Mouse (Mus musculus) embryo, embryonic 9.5 days (tissue): Measurements from ENCODE around the gene Rpl19.

Experiments
- DNase-seq: peaks from one replicate; pipeline ENCODE4 v3.0.0-alpha.2; 2017; ENCODE audit errors: extremely low spot score

Rpl19 gene

DNA sequence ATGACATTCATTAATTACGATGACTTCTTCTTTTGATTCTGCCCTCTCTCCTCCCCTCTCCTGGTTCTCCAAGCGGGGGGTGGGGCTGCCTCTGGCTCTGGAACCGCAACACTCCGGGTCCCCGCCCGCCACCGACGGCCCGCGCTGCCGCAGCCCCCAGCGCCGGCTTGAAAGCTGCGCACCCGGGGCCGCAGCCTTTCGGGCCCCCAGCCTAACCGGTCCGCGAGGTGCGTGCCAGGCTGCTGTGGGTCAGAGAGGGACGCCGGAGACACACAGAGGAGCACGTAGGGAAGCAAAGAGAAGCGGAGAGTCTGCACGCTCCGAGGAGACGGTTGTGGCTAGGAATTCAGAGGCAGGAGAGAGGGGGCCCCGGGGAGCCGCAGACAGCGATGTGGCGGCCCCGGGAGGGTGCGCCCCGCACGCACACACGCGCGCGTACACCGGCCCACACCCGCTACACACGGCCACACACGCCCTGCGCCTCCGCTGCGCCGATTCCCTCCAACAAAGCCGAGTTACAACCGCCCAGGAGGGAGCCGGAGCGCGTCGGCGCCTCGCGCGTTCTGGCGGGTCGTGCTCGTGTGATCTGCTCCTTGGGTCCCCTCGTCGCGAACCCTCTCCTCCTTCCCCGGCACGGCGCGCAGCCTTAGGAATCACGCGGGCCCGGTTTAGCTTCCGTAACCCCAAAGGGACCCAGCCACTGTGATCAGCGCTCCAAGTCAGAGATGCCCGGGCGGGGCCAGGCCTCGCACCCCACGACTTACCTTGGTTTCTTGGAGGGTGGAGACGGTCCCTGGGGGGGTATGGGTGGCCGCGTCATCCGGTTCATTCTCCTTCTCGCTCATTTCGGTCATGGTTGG, 25.8 kb downstream of the Rpl19 start:
- DNase-seq, result peak; percentile 39

DNA sequence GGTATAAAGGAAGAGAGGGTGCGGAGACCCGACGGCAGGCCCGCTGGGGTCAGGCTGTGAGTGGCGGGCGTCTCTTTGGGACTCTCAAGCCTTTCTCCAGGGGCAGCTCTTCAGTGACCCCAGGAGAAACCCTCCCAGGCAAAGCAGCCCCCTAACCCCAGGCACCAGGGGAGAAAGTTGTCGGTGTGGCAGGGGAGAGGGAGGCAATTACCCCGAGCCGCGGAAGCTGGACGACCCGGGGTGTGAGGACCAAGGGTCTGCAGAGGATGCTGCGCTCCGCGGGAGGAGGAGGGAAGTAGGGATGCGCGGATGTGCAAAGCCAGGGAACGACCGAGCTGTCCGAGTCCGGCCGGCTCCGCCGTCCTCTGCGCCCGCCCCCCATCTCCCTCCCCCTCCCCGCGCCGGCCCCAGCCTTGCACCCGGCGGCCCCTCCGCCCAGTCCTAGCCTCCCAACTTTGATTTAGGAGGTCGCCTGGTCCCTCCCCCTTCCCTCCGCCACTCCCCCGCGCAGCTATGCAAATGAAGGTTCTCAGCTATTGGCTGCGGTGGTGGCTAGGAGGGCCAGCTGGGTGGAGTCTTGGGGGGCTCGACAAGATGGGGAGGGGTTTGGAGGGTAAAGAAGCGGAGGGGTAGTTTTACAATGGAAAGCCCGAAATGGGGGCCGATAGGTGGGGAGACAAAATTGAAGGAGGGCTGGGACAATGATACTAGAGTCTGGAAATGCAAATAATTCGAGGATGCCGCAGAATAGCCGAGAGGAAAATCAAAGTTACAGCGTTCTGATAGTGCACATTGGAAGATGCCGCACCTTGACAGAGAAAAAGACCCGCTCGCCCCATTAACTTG, 26.7 kb downstream of the Rpl19 start, which contains the start of gene Stac2:
Stac2 (minus strand) TSS at position 474 of the 846 bp plus-strand sequence.
- DNase-seq, result peak; percentile 92

DNA sequence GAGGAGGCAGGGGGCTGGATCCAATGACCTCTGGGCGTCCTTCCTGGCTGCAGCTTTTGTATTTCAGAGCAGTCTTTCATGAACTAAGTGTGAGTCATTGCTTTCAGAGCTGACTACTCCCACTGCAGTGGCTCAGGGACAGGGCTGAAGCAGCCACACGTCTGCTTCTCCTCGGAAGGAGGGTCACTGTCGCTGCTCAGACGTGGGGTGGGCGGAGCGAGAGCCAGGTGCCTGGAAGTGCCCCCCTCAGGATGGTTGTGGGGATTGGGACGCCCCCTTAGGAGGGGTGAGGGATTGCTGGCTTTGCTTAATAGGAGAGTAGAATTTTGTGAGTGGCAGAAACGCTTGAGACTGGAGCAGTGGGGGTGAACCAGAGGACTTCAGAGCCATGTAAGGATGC, 31.0 kb downstream of the Rpl19 start:
- DNase-seq, result no peak

DNA sequence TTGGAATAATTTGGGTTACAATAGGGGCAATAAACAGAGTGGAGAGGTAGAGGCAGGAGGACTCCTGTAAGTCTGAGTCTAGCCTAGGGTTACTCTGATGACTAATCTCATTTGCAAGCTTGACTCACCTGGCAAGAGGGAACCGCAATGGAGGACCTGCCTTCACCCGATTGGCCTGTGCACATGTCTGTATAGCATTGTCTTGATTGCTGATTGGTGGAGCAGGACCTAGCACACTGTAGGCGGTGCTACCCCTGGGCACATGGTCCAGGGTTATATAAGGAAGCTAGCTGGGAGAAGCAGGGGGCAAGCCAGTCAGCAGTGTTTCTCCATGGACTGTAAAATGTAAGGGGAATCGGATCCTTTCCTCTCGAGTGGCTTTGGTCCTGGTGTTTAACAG, 31.5 kb downstream of the Rpl19 start:
- no peak for DNase-seq

DNA sequence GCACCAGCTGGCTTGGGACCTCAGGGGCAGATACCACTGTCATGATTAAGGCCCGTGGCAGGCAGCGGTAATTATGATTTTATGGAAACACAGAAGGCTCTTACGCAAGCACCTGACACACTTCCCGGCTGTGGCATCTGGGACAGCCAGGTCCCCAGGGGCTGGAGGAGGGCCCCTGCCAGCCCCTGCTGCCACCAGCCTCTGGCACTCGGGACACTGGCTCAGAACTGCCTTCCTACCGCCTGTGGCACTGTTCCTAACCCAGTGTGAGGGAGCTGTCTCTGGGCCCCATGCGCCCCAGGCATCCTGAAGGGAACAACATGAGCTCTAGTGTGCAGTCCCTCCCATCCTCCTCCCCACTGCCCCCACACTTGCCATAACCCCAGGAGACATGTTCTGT, 33.2 kb downstream of the Rpl19 start:
- no peak for DNase-seq

DNA sequence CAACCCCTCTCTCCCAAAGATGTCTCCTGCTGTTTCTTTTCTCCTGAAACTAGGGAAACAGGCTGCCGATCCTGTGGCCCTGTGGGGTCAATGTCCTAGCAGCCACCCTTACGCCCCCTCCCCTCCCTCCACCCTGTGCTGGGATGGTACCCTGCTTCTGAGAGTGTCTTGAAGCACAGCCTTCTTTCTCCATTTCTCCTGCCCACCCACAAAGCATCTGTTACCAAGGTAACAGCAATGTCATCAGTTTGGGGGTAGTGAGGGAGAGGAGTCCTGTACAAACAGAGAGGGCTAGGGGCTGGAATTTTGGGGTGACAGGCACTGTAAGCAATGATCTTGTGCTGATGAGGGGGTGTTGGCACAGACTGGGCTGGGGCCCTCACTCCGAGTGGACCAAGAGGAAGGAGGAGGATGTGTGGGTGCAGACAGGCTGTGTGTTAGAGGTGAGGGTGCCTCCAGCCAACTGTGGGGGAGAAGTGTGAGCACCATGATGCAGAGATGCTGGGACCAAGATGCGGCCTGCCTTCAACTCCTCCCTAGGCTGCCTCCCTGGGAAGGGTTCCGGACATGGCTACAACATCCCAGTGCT, 33.7 kb downstream of the Rpl19 start:
- DNase-seq, result no peak

DNA sequence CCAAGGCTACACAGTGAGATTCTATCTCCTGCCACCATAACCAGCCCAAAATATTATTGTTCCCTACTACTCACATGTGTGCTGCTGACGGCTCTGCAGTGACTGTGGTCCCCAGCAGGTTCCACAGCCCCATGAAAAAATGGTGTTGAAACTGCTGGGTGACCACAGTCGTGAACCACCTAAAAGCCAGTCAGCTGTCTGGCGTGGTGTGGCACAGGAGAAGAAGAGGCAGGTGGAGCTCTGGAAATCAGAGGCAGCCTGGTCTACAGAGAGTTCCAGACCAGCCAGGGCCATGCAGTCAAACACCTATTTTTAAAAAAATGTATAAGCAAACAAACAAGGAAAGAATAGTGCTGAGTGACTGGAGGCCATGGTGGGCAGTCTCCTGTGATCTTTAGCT, 34.9 kb downstream of the Rpl19 start:
- no peak for DNase-seq

DNA sequence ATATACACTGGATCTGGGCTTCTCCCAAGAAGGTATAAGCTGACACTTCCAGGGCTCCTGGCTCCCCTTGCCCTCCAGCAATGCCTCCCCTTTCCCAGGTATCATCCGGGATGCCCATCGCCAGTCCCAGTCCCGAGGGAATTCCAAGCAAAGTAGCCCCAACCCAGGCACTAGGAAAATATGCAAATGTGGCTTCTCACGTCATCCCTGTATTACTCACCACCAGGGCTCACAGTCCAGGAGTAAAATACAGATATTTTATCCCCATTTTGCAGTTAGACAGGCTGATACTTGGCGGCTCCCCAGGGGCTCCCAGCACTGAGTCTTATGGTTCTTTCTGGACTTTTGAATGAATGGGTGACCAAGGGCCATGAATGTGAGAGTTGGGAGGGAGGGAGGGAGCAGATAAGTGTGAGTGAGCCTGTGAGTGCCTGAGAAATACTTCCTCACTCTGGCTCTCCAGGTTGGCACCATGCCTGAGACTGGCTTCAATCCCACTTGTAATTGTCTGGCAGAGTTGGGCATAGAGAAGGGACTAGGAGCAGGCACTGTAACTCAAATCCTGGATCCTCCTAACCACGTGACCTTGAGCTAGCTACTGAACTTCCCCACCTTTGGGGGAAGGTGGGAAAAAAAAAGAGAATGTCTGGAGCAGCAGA, 35.5 kb downstream of the Rpl19 start:
- no peak for DNase-seq

DNA sequence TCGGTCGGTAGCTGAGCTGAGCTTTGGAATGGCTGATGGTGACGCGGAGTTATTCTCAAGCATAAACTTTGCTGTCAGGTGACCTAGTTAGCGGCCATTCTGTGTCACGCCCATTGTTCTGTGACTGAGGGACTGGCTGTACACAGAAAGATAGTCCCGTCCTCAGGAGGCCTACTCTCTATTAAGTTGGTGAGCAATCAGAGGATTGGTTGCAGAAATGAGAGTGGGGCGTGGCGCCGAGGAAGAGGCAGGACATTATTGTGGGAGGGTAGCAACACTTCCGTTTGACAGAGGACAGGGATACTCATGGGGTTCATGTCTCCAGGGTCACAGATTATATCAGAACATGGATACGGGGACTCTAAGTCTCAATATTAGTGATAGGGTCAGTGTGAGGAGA, 39.7 kb downstream of the Rpl19 start:
- no peak for DNase-seq

DNA sequence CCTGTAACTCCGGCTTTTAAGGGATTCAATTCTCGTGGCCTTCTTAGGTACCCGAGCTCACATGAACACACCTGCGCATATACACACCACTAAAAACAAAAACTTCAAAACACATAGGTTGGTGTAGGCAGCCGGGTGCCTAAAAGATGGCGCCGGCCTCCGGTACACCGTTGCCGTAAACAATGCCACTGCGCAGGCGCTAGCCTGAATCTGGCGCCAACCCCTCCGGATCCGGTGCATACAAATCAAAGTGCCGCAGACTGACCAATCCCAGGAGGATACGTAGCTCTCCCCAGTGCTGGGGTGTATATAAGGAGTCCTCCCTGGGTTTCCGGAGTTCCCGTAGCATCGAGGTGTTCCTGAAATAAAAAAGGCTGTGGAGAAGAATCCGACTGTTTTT, 40.7 kb downstream of the Rpl19 start:
- no peak for DNase-seq

DNA sequence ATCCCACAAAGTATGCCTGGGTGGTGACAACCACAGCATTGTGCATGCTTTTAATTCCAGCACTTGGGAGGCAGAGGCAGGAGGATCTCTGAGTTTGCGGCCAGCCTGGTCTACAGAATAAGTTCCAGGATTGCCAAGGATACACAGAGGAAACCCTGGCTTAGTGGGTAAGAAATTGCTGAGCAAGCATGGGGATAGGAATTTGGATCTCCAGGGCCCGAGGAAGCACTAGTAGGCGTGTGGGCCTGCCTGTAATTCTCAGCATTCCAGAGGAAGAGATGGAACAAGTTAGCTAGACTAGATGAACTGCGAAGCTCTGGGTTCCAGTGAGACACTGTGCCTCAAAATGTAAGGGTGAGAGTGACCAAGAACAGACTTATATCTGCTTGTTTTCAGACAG, 46.9 kb downstream of the Rpl19 start:
- no peak for DNase-seq

DNA sequence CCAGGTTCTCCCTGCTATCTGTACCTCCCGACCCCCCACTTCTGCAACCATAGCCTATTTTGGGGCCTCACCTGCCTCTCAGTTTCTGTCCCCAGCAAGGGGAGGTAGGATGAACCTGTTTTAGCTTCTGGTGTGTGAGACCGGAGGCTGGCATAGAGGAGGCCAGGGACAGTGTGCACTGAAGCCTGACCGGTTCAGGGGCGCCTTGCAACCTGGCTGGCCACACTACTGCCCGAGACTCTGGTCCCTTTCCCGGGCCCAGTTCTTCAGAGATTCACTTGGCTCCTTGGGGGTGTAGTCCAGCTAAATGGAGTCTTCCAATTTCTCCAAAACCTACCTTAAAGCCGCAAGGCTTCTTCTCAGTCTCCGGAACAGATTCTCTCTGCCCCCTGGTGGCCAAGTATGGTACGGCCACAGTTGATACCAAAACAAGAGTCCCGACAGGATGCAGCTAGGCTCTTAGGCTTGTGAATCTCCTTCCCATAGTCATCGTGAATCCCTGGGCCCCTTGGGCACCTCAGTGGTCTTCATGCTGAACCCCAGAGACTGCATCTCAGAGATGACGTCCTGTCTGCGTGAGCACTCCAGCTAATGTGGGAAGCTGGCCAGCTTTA, 48.8 kb downstream of the Rpl19 start:
- DNase-seq, result peak; percentile 85

DNA sequence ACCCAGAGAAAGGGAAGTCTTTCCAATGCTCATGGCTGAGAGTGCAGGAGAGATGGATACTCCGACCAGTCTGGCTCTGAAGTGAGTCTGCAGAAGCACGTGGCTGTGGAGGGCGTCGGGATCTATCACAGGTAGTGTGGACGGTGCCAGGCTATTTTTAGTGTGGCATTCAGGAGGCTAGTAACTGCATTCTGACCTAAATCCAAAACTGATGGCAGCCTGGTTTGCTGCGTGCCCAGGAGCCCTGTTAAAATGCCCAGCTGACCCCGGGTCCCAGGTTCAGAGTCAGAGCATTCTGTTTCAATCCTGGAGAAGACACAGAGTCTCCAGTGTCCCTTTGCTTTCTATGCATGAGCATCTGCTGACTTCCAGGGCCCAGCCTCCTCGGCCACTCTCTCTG, 50.6 kb downstream of the Rpl19 start:
- no peak for DNase-seq
